Mouse (Mus musculus): ENCODE results near the gene Hoxc10.

DNA sequence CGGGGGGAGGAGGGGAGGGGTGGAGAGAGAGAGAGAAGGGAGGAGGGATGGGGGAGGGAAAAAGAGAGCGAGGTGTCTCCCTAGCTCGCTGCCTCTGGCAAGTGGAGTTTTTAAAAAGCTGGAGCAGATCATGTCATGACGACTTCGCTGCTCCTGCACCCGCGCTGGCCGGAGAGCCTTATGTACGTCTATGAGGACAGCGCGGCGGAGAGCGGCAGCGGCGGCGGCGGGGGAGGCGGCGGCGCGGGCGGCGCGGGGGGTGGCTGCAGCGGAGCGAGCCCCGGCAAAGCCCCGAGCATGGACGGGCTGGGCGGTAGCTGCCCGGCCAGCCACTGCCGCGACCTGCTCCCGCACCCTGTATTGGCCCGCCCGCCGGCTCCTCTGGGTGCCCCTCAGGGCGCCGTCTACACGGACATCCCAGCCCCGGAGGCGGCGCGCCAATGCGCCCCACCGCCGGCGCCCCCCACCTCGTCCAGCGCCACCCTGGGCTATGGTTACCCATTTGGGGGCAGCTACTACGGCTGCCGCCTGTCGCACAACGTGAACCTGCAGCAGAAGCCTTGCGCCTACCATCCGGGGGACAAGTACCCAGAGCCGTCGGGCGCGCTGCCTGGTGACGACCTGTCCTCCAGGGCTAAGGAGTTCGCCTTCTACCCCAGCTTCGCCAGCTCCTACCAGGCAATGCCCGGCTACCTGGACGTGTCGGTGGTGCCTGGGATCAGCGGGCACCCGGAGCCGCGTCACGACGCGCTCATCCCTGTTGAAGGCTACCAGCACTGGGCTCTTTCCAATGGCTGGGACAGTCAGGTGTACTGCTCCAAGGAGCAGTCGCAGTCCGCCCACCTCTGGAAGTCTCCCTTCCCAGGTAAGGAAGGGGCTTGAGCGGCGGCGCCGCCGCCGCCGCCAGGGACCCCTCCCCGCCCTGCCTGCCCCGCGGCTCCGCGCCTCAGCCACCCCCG lies 45.3 kb upstream of the Hoxc10 start, which contains the start of gene Hoxc13:
- TF ChIP-seq CTCF (conservative IDR thresholded peaks at IDR 0.05; ENCODE audit: insufficient read depth, insufficient read length, low read depth, low read length): no peak
- TF ChIP-seq POLR2A (IDR thresholded peaks at IDR 0.05; ENCODE audit: low read depth, low read length): no peak

Data from kidney, adult 2 months (tissue).